Mouse (Mus musculus) frontal cortex, postnatal 36 days (tissue): ENCODE data around the gene Vmn1r19.
"Not testable (repeated sequence)": the region's sequence is repeated elsewhere in the genome, so short reads cannot be mapped to it uniquely, and the experiment has no call there.

ENCODE experiments used
- DNase-seq, 2 experiments: peaks; one replicate each; pipeline ENCODE4 v3.0.0; 2022; ENCODE audit warnings: low spot score in 2 of 2

Gene Vmn1r19

GRCm38 (mm10) chr6:57403480-57403879, at the start of gene Vmn1r19:
Gene Vmn1r19, plus strand, starts transcription at chr6:57403780.
- not testable (repeated sequence) for DNase-seq

- peak in 1 of 2 experiments; percentile 8 for DNase-seq
These were observed 46.7 kb upstream of the Vmn1r19 start for GRCm38 (mm10) chr6:57356864-57357263.

- no peak for DNase-seq
These were observed 40.0 kb upstream of the Vmn1r19 start, which contains the start of gene Vmn1r17 for GRCm38 (mm10) chr6:57363627-57364026. Gene Vmn1r17, minus strand, starts transcription at chr6:57363727.

GRCm38 (mm10) chr6:57365866-57366265, 37.7 kb upstream of the Vmn1r19 start:
- DNase-seq = not testable (repeated sequence)

- no peak for DNase-seq
These were observed 36.1 kb upstream of the Vmn1r19 start for GRCm38 (mm10) chr6:57367496-57367895.

- no peak for DNase-seq
These were observed 7.9 kb upstream of the Vmn1r19 start, which contains the start of gene Vmn1r18 for GRCm38 (mm10) chr6:57395683-57396082. Gene Vmn1r18, minus strand, starts transcription at chr6:57395783.

- DNase-seq = no peak
These were observed 25.1 kb downstream of the Vmn1r19 start, which contains the start of gene Vmn1r20 for GRCm38 (mm10) chr6:57428630-57429029. Gene Vmn1r20, plus strand, starts transcription at chr6:57428930.

- DNase-seq = peak in 1 of 2 experiments; percentile 30
These were observed 27.6 kb downstream of the Vmn1r19 start for GRCm38 (mm10) chr6:57431196-57431595.
